Mouse (Mus musculus) embryonic facial prominence, embryonic 12.5 days (tissue): ENCODE measurements around the gene Map3k4. TPM values are rescaled to one million over a fixed set of nuclear protein-coding genes. Genes with fewer than 3 reads are reported as not detected.
A peak's percentile ranks its signal among the peaks of the same experiment; 100 is the strongest.

Experiments used
- ATAC-seq: fragments of 200-750 bp; cut with Nextera tagmentation; 2 replicates; pipeline ENCODE4 v1.8.0; 2017; ENCODE audit not compliant: insufficient number of reproducible peaks, insufficient read depth, low FRiP score, low TSS enrichment
- H3K27ac ChIP-seq: fragments of 300-500 bp; sonication (generic); 2 replicates; pipeline ENCODE4 v1.5.1; 2016; ENCODE audit warnings: mild to moderate bottlenecking
- H3K27me3 ChIP-seq: fragments of 300-500 bp; sonication (generic); 2 replicates; pipeline ENCODE4 v1.6.1; 2016; ENCODE audit warnings: mild to moderate bottlenecking, moderate library complexity
- H3K36me3 ChIP-seq: fragments of 300-500 bp; sonication (generic); 2 replicates; pipeline ENCODE4 v1.6.1; 2016; ENCODE audit warnings: mild to moderate bottlenecking
- H3K4me1 ChIP-seq: fragments of 300-500 bp; sonication (generic); 2 replicates; pipeline ENCODE4 v1.6.1; 2016
- H3K4me2 ChIP-seq: fragments of 300-500 bp; sonication (generic); replicated peaks from 2 replicates; pipeline ENCODE4 v1.6.1; 2016; ENCODE audit warnings: mild to moderate bottlenecking, moderate library complexity
- H3K4me3 ChIP-seq: fragments of 300-500 bp; sonication (generic); 2 replicates; pipeline ENCODE4 v1.5.1; 2016; ENCODE audit warnings: mild to moderate bottlenecking
- H3K9ac ChIP-seq: fragments of 300-500 bp; sonication (generic); 2 replicates; pipeline ENCODE4 v1.6.1; 2016; ENCODE audit warnings: mild to moderate bottlenecking, moderate library complexity
- H3K9me3 ChIP-seq: fragments of 300-500 bp; sonication (generic); 2 replicates; pipeline ENCODE4 v1.6.1; 2016; ENCODE audit warnings: mild to moderate bottlenecking, moderate library complexity
- WGBS: fragments of 180-500 bp; shearing (Covaris S2); methylation state at CpG from one replicate; pipeline ENCODE4 v1.1.7; 2016; 5-methylcytosine and 5-hydroxymethylcytosine counted together
- polyA plus RNA-seq: library from polyadenylated mRNA; unstranded; fragments of >200 nt; fragmentation: Nextera tagmentation; extraction: Ambion mirVana; gene quantifications from 2 replicates; pipeline ENCODE4 v1.2.1, GENCODE M21; 2016

The Map3k4 gene
- polyA plus RNA-seq, 1 experiment from 2014 or later = 60.5 TPM

DNA sequence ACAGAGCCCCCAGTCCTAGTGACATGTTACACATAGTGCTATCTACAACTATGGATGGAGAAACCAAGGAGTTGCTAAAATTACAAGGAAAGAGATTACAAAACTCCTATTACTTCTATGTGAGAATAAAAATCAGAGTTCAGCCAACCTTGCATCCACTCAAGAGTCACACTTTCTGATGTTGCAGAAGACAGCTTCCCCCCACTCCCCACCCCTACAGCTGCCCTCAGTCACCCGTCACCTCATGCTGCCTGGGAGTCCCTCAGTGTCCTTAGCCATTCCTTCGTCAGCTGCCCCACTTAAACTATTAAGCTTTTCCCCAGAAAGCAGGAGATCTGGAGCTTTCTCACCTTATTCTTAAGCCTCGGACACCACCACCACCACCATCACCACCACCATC lies 54.3 kb downstream of the Map3k4 start:
- H3K27ac ChIP-seq = no peak overlapping the region
- H3K27me3 ChIP-seq = no peaks in the 10 kb centered on the region
- peaks cover 29% of the 10 kb centered on the region for H3K36me3 ChIP-seq
- H3K9me3 ChIP-seq = no peaks in the 10 kb centered on the region
- H3K9ac ChIP-seq = no peak overlapping the region; the same call in 1 of the 2 replicates
- H3K4me3 ChIP-seq = no peak overlapping the region
- peaks cover 36% of the 10 kb centered on the region for H3K4me1 ChIP-seq
- H3K4me2 ChIP-seq = no peak overlapping the region
- no peak for ATAC-seq
- WGBS = 91% methylated on average over 3 of the region's 3 CpGs

- no peak overlapping the region for H3K4me3 ChIP-seq
- no peaks in the 10 kb centered on the region for H3K27me3 ChIP-seq
- no peaks in the 10 kb centered on the region for H3K9me3 ChIP-seq
- no peak overlapping the region for H3K27ac ChIP-seq
- H3K9ac ChIP-seq = no peak overlapping the region
- peaks cover 33% of the 10 kb centered on the region for H3K4me1 ChIP-seq
- H3K4me2 ChIP-seq = no peak overlapping the region
- WGBS = 67% methylated on average over 13 of the region's 13 CpGs
- H3K36me3 ChIP-seq = peaks cover 33% of the 10 kb centered on the region
- no peak for ATAC-seq
Observed at GRCm38 (mm10) chr17:12263787-12264186, 54.8 kb downstream of the Map3k4 start.

DNA sequence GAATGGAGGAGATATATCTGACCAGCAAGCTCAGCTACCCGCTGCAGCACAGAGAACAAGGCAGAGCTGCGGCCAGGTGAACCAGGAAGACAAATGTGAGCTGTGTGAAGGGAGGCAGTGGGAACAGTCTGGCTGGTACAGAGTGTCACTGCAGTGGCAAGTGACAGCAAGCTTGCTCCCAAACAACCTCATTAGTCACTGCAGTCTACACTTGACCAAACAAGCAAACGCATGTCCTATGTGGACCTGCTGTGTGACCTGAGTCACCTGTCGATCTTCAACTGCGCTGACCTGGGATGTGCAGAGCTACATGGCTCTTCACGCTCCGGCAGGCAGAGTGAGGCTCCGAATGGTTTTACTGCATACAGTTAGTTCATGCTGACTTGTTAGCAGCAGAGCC lies 55.7 kb downstream of the Map3k4 start:
- Histone ChIP-seq H3K4me1 (peaks cover 30% of the 10 kb centered on the region), H3K9me3 (no peaks in the 10 kb centered on the region), H3K36me3 (peaks cover 38% of the 10 kb centered on the region), H3K9ac (no peak overlapping the region), H3K4me2 (no peak overlapping the region), H3K27me3 (no peaks in the 10 kb centered on the region), H3K27ac (peak overlapping the region; percentile 63), H3K4me3 (no peak overlapping the region)
- no peak for ATAC-seq
- WGBS = 83% methylated on average over 8 of the region's 8 CpGs

GRCm38 (mm10) chr17:12261887-12262286 lies 56.7 kb downstream of the Map3k4 start:
- H3K9me3 ChIP-seq = no peaks in the 10 kb centered on the region
- H3K27ac ChIP-seq = no peak overlapping the region
- WGBS = 72% methylated on average over 2 of the region's 2 CpGs
- H3K4me2 ChIP-seq = no peak overlapping the region
- peaks cover 22% of the 10 kb centered on the region for H3K4me1 ChIP-seq
- no peak overlapping the region for H3K9ac ChIP-seq
- no peak for ATAC-seq
- no peaks in the 10 kb centered on the region for H3K27me3 ChIP-seq
- H3K4me3 ChIP-seq = no peak overlapping the region
- peaks cover 46% of the 10 kb centered on the region for H3K36me3 ChIP-seq

DNA sequence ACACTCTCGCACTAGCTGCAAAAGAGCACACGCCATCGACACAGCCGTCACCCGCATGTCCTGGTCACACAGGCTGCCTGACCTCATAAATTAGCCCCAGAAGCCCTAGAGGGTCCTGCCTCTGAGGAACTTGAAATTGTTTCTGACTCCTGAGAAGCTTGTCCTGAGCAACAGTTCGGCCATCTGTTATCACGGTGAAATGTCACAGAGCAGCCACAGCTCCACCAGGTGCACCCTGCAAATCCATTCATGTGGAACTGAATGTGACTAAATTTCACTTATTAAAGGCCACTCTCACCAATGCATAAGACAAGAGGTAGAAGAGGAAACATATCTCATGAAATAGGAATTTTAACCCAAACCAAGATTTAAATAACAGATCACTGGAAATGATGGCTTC lies 57.2 kb downstream of the Map3k4 start:
- H3K4me2 ChIP-seq = no peak overlapping the region
- H3K4me3 ChIP-seq = no peak overlapping the region
- H3K36me3 ChIP-seq = peaks cover 51% of the 10 kb centered on the region
- H3K4me1 ChIP-seq = peaks cover 17% of the 10 kb centered on the region
- WGBS = 84% methylated on average over 7 of the region's 7 CpGs
- no peaks in the 10 kb centered on the region for H3K9me3 ChIP-seq
- H3K9ac ChIP-seq = no peak overlapping the region
- ATAC-seq = no peak
- no peak overlapping the region for H3K27ac ChIP-seq
- H3K27me3 ChIP-seq = no peaks in the 10 kb centered on the region

DNA sequence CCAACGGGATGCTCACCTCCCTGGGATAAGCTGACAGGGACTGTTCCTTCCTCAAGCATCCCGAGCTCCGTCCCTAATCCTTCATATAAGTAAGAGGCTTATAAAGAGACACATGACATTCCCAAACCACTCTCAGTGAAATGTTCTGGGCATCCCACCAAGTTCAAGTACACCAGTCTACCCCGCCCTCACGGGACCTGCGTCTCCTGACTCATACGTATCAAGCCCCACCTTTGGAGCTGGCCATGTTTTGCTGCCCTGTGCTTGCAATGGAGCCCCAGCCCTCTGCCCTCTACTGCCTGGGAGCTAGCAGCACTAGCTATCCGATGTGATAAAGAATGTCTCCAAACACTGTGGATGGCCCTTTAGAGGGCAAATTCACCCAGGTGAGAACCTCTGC lies 58.6 kb downstream of the Map3k4 start:
- WGBS = 88% methylated on average over 8 of the region's 8 CpGs
- no peak overlapping the region for H3K27ac ChIP-seq
- H3K36me3 ChIP-seq = peaks cover 64% of the 10 kb centered on the region
- no peak overlapping the region for H3K9ac ChIP-seq
- H3K9me3 ChIP-seq = no peaks in the 10 kb centered on the region
- H3K4me3 ChIP-seq = no peak overlapping the region
- ATAC-seq = no peak
- H3K4me2 ChIP-seq = no peak overlapping the region
- no peaks in the 10 kb centered on the region for H3K27me3 ChIP-seq
- peaks cover 10% of the 10 kb centered on the region; the same call in 1 of the 2 replicates for H3K4me1 ChIP-seq

- no peak overlapping the region for H3K9ac ChIP-seq
- H3K4me2 ChIP-seq = no peak overlapping the region
- H3K27me3 ChIP-seq = no peaks in the 10 kb centered on the region
- peaks cover 5% of the 10 kb centered on the region; the same call in 1 of the 2 replicates for H3K4me1 ChIP-seq
- H3K9me3 ChIP-seq = no peaks in the 10 kb centered on the region
- H3K27ac ChIP-seq = no peak overlapping the region
- WGBS = 76% methylated on average over 6 of the region's 6 CpGs
- H3K36me3 ChIP-seq = peaks cover 79% of the 10 kb centered on the region
- no peak for ATAC-seq
- no peak overlapping the region for H3K4me3 ChIP-seq
Observed at GRCm38 (mm10) chr17:12258517-12258916, 60.1 kb downstream of the Map3k4 start.

GRCm38 (mm10) chr17:12256142-12256541 lies 62.5 kb downstream of the Map3k4 start:
- Histone ChIP-seq H3K36me3 (peaks cover 92% of the 10 kb centered on the region), H3K4me3 (no peak overlapping the region), H3K4me1 (no peaks in the 10 kb centered on the region), H3K9ac (no peak overlapping the region), H3K9me3 (peaks cover 7% of the 10 kb centered on the region), H3K27me3 (no peaks in the 10 kb centered on the region), H3K4me2 (no peak overlapping the region), H3K27ac (no peak overlapping the region)
- no peak for ATAC-seq
- WGBS = 93% methylated on average over 11 of the region's 11 CpGs

- Histone ChIP-seq H3K27me3 (no peaks in the 10 kb centered on the region), H3K4me3 (no peak overlapping the region), H3K4me2 (no peak overlapping the region), H3K4me1 (no peaks in the 10 kb centered on the region), H3K27ac (no peak overlapping the region), H3K9ac (no peak overlapping the region), H3K36me3 (peaks cover 82% of the 10 kb centered on the region), H3K9me3 (peaks cover 7% of the 10 kb centered on the region)
- no peak for ATAC-seq
- 97% methylated on average over 9 of the region's 9 CpGs for WGBS
Observed at GRCm38 (mm10) chr17:12250581-12250980, 68.0 kb downstream of the Map3k4 start.

DNA sequence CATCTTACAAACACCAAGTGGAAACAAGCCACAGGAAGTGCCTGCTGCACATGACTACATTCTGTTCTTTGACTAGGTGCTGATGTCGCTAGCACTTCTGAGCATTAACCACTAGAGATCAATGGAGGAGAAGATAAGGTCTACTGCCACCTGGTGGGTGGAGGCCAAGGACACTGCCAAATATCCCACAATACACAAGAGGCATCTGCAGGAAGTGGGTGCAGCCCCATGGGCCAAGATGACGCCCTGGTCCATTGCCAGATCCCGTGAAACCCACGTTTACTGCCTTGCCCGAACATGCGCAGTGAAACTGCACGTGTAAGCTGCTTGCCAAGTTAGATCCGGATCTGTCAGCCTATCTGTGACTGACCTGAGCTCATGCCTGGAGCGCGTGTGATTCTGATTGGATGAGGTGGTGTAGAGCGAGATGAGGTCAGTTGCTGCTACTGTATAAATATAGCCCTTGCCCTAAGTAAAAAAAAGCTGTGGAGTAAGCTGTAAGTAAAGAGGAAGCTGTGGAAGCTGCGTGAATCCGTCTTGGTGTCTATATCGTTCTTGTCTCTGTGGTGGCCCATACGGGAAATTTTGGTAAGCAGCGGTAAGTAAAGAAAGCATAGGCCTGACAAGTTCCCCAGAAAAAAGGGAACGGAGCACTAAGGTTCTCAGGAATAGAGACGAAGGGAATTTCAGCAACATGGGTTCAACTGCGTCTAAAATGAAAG lies 68.7 kb downstream of the Map3k4 start:
- no peak for ATAC-seq
- Histone ChIP-seq H3K27ac (no peak overlapping the region), H3K4me3 (no peak overlapping the region), H3K27me3 (no peaks in the 10 kb centered on the region), H3K36me3 (peaks cover 76% of the 10 kb centered on the region), H3K4me2 (no peak overlapping the region), H3K4me1 (no peaks in the 10 kb centered on the region), H3K9ac (no peak overlapping the region), H3K9me3 (peaks cover 7% of the 10 kb centered on the region)
- WGBS = 98% methylated on average over 19 of the region's 19 CpGs

DNA sequence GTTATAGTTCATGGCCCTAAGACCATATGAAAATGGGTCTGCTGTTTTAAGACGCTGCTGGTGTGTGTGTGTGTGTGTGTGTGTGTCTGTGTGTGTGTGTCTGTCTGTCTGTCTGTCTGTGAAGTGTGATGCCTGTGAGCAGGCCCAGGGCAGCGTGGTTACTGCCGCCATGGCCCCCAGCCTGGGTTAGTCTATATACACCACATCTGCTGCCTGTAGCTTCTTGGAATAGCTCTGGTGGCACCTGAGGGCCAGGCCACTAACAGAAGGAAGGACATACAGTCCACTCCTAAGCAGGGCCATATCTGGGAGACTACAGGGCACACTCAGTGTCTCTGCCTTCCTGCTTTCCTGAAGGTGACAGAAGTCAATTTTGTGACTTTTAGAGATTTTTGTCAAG lies 77.9 kb downstream of the Map3k4 start:
- ATAC-seq = no peak
- Histone ChIP-seq H3K27ac (no peak overlapping the region), H3K27me3 (no peaks in the 10 kb centered on the region), H3K4me1 (no peaks in the 10 kb centered on the region), H3K9ac (no peak overlapping the region), H3K36me3 (peaks cover 57% of the 10 kb centered on the region), H3K4me3 (no peak overlapping the region), H3K9me3 (no peaks in the 10 kb centered on the region), H3K4me2 (no peak overlapping the region)
- 85% methylated on average over 3 of the region's 3 CpGs for WGBS

GRCm38 (mm10) chr17:12232724-12233123 lies 85.9 kb downstream of the Map3k4 start:
- WGBS = 89% methylated on average over 6 of the region's 6 CpGs
- no peak overlapping the region for H3K4me3 ChIP-seq
- H3K9ac ChIP-seq = no peak overlapping the region
- H3K27me3 ChIP-seq = no peaks in the 10 kb centered on the region
- H3K36me3 ChIP-seq = peaks cover 84% of the 10 kb centered on the region
- H3K9me3 ChIP-seq = no peaks in the 10 kb centered on the region
- H3K4me1 ChIP-seq = no peaks in the 10 kb centered on the region
- H3K4me2 ChIP-seq = no peak overlapping the region
- no peak for ATAC-seq
- H3K27ac ChIP-seq = no peak overlapping the region
